Mouse (Mus musculus): Measurements from ENCODE around the gene Crygn. TPM values are rescaled to one million over a fixed set of nuclear protein-coding genes. Genes with fewer than 3 reads are reported as not detected.

Crygn gene
- polyA plus RNA-seq (2012; rRNA removed; ENCODE audit: low replicate concordance) = 0.83 and 3.9 TPM in 2 replicates

DNA sequence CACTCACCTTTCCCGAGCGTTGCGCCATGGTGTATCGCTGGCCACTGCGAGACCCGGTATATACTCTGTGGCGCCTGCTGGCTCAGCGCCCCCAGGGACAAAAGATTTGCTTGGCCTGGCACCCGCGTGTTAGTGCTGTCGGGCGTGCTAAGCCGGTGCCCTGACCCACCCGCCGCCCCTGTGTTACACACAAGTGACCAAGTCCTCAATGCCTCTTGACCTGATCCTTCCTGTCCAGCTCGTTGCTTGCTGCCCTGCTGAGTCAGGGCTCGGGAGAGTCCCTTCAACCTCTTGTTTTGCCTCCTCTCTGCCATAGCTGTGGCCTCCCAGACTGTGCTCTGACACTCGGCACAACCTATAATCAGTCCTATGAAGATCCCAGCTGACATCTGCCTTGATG lies at the start of gene Crygn:
Crygn (minus strand) TSS at position 193 of the 400 bp plus-strand sequence.

DNA sequence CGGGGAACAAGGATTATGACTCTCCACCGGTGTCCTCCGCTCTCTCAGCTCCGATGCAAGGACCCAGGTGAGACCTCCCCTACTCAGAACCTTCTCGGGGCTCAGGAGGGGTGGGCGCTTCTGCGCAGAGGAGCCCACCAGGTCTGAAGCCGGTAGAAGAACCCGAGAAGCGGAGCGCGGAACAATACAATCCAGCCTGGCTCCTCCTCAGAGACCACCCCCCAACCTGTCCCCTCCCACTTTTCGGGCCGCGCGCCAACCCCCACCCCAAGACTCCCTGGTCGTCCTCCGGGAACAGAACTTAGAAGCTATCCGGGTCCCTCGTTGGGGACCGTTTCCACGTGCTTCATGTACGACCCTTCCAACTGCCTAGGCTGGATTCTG lies 27.3 kb downstream of the Crygn start, which contains the start of gene Wdr86:
Wdr86 (minus strand) TSS at position 240 of the 384 bp plus-strand sequence.

Other genes starting within 250 kb of the Crygn start
- gene Gbx1, start 230.8 kb downstream of the Crygn start, polyA plus RNA-seq (2012; rRNA removed; ENCODE audit: low replicate concordance) = 0.03 TPM in 1 of 2 replicates, not detected in the other
- 1.3 and 24.4 TPM in 2 replicates for gene Asb10, start 217.0 kb downstream of the Crygn start, polyA plus RNA-seq (2012; rRNA removed; ENCODE audit: low replicate concordance)
- not detected in 2 replicates for gene 4931409K22Rik, start 201.2 kb downstream of the Crygn start, polyA plus RNA-seq (2012; rRNA removed; ENCODE audit: low replicate concordance)
- gene Abcf2, start 180.5 kb downstream of the Crygn start, polyA plus RNA-seq (2012; rRNA removed; ENCODE audit: low replicate concordance) = 53.6 and 75.4 TPM in 2 replicates
- gene Chpf2, start 171.3 kb downstream of the Crygn start, polyA plus RNA-seq (2012; rRNA removed; ENCODE audit: low replicate concordance) = 47.7 and 76.0 TPM in 2 replicates
- gene Smarcd3, start 133.6 kb downstream of the Crygn start, polyA plus RNA-seq (2012; rRNA removed; ENCODE audit: low replicate concordance) = 20.4 and 39.0 TPM in 2 replicates
- gene Nub1, start 72.5 kb downstream of the Crygn start, polyA plus RNA-seq (2012; rRNA removed; ENCODE audit: low replicate concordance) = 52.8 and 55.2 TPM in 2 replicates
- 13.7 and 20.6 TPM in 2 replicates for gene Wdr86, start 27.3 kb downstream of the Crygn start, polyA plus RNA-seq (2012; rRNA removed; ENCODE audit: low replicate concordance)
- gene Rheb, start 84.6 kb upstream of the Crygn start, polyA plus RNA-seq (2012; rRNA removed; ENCODE audit: low replicate concordance) = 21.8 and 24.5 TPM in 2 replicates